Mouse (Mus musculus) B cell, adult 2 months (primary cell): Measurements from ENCODE around the gene Hectd1.
A peak's percentile ranks its signal among the peaks of the same experiment; 100 is the strongest.

Experiments
- DNase-seq, 2 experiments: peaks; one replicate each; pipeline ENCODE4 v3.0.0; 2022

Hectd1 gene

DNA sequence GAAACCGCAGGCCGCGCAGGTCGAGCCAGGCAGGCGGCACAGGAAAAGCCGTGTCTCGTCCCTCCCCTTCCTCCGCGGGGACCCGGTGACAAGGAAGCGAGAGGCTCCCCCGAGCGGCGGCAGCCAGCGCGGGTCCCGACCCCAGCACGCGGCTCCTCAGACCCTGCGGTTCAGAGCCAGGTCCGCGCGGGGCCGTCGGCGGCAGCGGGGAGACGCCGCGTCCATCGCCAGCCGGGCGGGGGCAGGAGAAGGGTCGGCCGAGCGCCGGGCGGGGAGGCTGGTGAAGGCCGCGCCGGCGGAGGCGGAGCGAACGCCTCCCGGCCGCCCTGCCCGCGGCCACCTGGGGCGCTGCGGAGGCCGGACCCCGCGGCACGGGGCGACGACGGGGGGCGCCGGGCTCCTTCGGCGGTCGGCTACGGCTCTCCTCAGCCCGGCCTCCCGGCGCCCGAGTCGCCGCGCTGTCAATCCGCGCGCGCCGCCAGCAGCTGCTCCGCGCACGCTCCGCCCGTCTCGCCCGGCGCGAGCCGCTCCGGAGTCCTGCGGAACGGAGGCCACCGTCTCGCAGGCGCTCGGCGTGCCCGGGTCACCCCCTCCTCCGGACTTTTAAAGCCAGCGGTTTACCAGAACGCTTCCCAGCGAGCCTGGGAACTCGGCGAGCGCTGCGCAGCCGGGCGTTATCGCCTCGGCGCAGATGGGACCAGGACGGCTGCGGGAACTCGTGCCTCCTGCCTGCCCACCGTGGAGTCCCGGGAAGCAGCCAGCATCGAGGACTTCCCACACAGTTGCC lies at the start of gene Hectd1:
Gene Hectd1, minus strand, starts transcription at position 247 of the 787 bp plus-strand sequence.
- DNase-seq = peak; percentile 85 to 89

DNA sequence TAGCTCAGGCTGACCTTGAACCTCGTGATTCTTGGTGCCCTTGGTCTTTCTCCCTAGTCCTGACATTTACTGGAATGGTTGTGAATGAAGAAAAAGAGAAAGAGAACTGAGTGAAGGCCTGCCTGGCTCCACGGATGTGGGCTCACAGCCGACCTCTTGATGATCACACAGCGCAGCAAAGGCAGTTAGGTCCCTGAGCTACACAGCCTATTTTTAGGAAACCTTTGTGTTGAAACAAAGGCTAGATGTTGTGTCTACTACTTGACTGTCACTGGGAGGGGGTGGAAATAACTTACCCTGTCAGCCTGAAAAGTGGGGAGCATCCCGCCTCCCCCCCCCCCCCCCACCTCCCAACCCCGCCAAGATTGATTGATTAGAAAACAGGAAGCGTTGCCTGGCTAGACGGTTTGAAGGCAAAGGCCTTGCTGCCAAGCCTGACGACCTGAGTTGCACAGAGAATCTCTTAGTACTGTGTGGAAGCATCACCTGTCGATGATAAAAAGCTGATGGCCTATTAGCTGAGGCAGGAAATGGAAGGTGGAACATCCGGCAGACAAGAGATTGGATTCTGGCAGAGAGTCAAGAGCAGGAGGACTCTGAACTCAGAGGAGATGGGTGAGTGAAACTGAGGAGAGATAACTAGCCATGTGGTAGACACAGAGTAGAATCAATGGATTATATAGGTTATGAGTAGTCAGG lies 42.3 kb upstream of the Hectd1 start:
- DNase-seq = no peak

DNA sequence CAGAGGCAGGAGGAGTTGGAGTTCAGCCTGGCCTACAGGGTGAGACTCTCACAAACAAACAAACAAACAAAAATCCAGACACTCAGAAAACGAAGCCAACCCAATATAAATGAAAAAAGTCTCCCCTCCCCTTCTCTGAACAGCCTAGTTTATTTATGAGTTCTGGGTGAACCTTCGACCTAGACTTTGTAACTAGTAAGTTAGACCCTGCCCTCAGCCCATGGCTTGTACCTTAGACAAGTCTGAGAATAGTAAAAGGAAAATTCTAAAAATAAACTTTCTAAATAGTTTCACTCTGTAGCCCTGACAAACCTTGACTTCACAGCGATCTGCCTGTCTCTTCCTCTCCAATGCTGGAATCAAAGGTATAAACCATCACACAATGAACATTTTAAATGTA lies 40.2 kb upstream of the Hectd1 start:
- no peak for DNase-seq

DNA sequence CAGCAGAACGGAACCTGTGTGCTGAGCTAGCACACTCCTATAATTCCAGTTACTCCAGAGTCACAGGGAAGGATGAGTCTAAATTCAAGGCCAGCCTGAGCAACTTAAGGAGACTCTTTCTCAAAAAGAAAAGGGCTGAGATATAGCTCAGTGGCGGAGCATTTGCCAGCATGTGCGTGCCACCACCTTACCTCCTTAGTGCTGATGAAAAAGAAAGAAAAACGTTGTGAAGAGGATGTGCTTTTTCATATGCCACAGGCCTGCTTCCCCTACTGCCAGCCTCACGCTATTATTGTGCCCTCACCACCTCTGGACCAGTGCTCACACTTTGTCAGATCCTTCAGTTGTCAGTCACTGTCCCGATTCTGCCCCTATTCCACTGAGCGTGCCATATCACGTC lies 37.7 kb upstream of the Hectd1 start:
- DNase-seq = no peak

DNA sequence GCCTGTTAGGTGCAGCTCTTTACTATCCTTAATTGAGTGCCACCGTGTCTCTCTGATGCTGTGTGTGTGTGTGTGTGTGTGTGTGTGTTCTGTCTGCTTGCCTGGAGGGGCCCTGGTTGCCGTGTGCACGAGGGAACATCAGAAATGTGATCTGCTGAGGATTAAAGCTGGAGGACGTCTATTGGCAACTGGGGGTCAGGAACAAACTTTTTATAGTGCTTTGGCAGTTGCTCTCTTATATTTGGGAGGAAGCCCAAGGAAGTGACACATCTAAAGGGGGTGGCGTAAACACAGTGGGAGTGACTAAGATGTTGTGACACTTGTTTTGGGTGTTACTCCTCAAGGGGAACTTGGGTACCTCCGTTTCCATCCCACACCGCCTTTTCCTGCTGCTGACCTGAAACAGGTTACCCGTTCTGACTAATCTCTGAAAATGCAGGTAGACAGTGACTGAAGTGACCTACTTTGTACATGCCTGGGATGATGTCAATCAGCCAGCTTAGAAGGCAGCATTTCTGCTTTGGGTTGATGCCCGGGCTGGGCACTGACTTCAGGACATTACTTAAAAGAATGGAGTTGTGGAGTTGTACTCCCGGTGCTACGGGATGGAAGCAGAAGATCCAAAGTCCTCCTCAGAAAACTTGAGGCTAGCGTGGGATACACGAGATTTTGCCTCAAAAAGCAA lies 37.0 kb upstream of the Hectd1 start:
- DNase-seq = peak; percentile 42 to 47

DNA sequence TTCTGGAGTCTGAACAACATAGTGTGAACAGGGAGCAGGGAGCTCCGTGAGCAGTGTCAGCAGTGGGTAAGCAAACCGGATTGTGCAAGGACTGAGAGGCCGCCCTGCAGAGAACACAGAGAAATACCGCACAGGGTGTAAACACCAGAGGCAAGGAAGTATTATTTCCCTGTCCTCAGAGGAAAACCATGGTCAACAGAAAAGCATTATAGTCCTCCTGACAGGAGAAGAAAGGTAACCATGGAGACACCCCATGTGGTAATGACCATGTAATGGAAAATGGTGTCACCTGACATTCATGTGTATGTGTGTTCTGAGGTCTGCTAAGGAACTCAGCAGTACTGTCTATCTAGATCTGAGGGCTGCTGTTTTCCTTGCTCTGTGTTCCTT lies 36.4 kb upstream of the Hectd1 start:
- DNase-seq = peak; percentile 36 to 41

DNA sequence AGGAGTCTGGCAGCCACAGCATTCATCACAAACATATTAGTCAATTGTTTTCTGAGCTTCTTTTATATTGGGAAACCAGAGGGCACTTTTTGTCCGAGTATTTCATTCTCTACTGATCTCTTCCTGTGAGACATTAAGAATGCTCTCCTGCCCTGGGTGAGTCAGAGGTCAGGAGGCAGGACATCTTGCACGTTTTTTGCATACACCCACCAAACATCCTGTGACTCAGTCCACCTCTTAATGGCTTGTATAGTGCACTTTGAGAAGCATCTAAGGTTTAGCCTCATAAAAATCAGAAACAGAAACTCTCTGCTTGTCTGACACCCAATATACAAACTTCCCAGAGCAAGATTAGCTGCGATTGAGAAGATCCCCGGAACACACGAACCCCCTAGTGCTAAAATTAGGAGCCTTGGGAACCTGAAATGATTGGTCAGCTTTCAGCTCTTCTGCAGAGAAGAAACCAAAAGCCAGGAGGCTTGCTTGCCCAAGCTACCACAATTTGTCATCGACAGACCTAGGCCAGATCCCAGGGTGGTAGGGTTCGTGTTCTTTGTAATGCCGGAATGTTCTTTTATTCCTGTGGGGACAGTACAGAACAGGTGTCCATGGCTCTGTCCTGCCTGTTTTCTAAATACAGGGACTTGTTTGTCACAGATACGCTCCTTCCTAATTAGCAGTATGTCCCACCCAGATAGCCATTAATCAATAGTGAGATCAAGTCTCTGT lies 35.9 kb upstream of the Hectd1 start:
- peak; percentile 38 to 49 for DNase-seq

DNA sequence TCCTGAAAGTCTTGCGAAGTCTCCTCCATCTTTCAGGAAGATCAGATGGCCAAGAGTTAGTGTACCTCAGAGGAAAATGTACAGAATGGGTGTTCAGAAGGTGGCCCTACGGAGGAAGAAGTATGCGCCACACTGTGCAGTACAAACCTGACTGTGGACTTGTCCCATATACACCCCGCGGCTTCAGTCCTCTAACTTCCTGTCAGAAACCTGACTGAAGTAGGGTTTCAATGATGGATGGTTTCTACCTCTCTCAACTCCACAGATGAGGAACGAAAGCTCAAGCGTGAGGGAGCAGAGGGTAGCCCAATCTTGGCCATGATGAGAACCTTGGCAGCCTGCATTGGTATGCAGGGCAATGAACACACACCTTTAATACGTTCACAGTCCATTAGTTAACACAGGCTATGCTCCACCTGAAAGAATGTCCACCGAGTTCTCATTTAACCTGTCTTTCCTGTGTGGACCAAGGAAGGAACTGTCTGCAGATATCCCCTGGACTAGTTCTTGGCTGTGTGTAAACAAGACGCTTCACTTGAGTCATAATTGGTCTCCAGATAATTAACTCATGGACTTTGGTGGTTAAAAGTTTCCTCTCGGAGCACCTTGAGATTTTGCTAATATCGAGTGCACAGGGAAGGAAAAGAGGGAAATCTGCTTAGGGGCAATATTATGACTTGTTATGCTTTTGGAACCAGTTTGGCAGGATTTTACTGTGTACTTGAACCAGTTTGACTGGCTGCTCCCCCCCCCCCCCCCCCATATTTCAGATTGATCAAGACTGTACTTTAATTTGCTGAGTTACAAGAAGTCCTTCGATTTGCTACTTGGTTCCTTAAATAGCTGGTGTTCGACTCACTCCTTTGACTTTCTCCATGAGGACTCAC lies 34.0 kb upstream of the Hectd1 start:
- DNase-seq = no peak

DNA sequence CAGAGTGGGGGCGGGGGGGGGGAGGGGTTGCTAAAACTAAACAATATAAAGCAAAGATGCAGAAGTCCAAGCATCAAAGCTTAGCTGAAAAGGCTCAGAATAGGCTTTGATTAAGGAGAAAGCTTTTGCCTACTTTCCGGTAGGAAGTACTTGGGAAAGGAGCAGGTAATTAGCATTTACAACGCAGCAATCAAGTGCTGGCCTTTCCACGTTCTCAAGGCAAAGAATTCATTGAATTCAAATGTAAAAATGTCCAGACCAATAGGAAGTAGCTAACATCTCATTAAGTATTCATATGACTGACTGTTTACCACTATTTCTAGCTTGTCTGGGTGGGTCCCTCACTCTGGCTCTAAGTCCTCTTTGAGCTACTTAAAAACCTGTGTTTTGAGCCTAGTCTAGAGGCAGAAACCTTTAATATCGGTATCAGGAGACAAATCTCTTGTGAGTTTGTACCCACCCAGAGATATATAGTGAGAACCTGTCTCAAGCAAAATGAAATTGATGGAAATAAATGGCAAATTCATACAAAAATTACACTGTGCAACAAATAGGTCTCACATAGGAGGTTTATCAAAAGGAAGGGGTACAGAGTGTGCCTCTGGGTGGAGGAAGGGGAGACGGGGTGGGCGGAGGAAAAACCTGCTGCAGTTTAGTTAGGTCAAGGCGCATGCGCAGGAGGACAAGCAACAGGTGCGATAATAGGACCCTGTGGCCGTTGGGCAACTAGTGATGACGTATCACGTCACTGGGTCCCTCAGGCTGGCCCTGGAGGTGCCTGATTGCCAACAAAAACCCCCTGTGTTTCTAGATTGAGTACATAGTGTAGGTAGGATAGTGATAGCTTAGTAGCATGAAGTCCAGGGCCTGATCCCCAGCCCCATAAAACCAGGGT lies 29.0 kb upstream of the Hectd1 start:
- no peak for DNase-seq

DNA sequence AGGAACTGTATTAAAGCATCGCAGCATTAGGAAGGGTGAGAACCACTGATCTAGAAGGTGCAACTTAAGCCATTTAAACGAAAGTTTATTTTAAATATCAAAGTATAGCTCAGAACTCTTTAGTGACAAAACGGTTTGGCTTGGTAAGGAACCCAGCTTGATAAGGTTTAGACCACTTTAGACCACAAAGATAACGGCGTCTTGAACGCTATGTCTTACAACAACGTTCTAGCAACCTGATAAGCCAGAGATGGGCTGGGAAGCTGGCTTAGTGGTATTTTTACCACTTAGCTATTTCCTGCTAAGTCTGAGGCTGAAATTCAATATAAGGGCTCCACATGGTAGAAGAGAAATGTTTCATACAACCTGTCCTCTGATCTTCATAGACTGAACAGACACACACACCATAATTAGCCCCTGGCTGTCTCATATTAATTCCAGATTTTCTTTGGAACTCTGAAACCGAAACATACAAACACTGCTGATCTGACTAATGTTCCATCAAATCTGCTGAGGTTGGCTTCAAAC lies 27.5 kb upstream of the Hectd1 start:
- no peak for DNase-seq

DNA sequence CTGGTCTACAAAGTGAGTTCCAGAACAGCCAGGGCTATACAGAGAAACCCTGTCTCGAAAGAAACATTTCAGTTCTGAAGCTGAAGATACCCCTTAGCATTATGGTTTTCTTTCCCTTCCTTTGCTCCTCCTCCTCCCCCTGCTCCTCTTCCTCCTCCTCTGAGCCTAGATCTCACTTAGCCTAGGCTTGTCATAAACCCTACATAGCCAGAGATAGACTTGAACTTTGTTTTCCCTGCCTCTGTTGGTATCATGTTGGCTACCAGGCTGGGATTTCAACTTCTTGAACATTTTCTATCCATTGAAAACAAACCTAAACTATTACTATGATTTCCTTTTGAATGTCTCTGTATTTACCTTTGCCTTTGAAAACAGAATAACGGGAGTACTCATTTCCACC lies 26.5 kb upstream of the Hectd1 start:
- no peak for DNase-seq

DNA sequence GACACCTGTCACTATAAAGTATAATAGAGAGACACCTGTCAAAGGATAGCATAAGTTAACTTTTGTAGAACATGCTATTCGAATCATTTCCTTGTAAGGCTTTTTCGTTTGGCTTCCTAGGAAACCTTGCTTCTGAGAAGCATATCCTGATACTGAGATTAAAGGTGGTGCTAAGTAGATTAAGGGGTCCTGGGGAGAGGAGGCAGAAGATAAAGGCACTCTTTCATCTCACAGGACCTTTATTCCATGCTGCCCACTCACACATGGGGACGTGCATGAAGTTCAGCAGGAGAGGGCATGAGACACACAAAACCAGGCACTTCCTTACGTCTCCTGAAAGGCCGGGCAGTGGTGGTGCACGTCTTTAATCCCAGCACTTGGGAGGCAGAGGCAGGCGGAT lies 26.1 kb upstream of the Hectd1 start:
- no peak for DNase-seq

DNA sequence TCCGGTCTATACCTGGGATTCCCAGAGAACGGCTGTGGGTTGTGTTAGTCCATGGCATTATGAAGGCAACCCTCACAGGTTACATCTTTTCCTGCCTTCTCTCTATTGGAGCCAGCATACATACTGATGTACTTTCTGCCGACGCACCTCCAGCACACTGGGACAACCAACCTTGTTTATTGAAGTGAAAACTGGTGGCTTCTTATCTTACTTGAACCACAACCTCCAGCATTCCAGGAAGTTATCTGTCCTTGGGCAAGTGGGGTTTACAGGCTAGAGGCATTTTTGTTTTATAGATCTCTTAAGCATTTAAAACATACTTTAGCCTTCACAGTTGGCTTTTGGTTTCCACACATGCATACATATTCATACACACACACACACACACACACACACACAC lies 22.3 kb upstream of the Hectd1 start:
- no peak for DNase-seq

DNA sequence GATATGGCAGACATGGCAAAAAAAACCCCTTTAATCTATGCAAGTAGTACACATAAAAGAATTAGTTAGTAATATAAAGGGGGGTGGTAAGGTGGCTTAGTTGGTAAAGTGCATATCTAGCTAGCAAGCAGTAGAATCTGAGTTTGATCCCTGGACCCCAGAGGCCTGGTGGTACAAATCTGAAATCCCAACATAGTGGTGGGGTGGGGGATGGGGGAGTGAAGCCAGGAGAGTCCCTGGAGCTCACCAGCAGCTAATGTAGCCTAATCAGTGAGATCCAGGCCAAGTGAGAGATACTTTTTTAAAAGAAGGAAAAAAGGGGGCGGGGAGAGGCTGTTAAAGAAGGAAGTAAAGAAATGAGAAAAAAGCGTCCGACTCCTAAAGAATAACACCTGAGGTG lies 21.8 kb upstream of the Hectd1 start:
- DNase-seq = no peak

DNA sequence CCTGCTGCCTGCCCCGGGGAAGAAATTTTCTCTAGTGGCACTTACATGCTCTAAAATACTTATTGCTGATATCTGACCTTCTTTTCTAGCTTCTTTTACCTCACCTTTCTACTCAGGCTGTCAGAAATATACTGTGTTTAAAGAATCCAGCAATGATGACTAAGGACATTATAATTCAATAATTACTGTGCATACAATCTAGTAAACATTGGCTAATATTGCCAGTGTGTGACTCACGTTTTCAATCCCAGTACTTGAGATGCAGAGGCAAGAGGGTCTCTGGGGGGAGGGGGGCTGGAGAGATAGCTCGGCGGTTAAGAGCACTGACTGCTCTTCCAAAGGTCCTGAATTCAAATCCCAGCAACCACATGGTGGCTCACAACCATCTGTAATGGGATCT lies 21.0 kb upstream of the Hectd1 start:
- no peak for DNase-seq

DNA sequence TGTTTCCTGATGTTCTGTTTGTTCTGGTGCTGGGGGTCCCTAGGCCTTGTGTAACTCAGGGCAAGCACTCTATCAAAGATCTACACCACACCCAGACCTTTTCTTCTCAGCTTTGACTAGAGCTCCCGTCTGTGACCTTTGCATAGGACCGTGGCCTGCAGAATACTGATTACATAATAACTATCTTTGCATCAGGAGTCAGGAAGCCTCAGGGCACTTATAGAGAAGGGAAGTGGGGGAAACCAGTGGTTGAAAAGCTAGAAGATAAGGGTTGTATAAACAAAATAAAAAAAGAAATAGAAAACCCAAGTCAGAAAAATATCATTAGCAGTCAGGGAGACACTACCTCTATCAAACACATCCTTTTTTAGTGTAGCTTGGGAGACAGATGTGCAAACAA lies 20.6 kb upstream of the Hectd1 start:
- DNase-seq = no peak

DNA sequence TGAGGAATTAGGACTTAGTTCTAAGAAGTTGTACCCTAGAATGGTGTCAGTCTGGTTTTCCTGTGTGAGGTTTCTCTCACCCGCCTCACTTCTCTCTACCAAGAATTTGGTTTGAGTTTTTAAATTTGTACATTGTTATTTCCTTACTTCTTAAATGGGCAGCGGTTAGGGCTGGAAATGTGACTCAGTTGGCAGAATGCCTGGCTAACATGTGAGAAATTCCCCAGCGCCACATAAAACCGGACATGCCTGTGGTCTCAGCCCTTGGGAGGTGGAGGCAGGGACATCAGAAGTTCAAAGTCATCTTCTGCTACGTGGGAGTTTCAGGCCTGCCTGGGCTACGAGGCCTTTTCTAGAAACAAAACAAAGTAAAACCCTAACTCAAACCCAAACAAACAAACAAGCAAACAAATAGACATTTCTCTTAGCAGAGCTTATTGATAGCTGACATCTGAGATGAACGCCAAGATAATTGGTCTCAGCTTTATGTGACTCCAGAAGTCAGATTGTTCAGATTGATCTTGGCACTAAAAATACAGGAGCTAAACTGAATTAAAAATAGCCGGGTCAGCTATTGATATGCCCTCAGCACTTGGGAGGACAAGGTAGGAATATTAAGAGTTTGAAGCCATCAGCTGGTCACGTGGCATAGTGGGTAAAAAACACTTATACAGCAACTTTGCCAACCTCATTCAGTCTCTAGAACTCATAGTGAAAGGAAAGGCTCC lies 18.8 kb upstream of the Hectd1 start:
- no peak for DNase-seq

DNA sequence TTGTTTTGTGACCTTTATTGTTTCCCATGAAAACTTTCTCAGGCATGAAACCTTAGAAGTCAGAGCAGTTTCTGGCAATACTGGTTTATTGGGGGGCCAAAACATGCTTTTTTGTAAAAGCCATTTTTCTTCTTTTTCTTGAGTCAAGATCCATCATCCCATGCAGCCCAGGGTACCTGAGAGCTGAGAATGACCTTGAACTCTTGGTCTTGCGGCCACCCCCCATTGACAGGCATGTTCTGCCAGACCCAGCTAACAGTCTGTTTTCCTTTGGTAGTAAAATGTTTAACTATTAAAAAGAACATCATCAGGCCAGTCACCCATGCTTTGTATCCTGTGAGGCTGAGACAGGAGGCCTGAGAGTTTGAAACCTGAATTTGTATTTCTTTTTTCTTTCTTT lies 15.9 kb upstream of the Hectd1 start:
- peak in 1 of 2 experiments; percentile 13 for DNase-seq

DNA sequence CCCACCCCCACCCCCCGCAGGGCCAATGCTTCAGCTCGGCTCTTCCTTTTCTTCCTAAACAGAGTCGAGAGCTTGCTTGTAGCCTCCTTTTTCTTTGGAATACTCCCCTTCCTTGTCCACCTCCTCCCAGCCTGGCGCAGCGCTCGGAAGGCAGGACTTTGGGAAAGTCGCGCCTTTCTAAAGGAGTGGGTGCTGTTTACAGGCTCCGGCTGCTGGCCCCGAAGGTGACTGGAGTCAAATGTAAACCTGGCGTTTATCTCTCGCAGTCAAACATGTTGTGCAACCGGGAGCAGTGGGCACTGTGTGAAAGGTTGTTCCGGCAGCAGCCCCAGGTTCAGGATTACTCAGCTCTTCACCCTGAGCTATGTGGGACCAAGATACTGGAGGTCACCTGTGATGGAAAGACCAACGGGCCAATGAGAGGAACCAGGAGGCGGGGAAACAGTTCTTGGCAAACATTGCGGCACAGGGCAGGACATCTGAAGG lies 15.5 kb upstream of the Hectd1 start:
- DNase-seq = peak; percentile 87 to 89
